Mouse (Mus musculus) embryo, embryonic 9.5 days (tissue): ENCODE measurements around the gene Vmn1r42.
"Not testable (repeated sequence)": the region's sequence is repeated elsewhere in the genome, so short reads cannot be mapped to it uniquely, and the experiment has no call there.

ENCODE experiments used
- DNase-seq: peaks from one replicate; pipeline ENCODE4 v3.0.0-alpha.2; 2017; ENCODE audit errors: extremely low spot score

The Vmn1r42 gene

DNA sequence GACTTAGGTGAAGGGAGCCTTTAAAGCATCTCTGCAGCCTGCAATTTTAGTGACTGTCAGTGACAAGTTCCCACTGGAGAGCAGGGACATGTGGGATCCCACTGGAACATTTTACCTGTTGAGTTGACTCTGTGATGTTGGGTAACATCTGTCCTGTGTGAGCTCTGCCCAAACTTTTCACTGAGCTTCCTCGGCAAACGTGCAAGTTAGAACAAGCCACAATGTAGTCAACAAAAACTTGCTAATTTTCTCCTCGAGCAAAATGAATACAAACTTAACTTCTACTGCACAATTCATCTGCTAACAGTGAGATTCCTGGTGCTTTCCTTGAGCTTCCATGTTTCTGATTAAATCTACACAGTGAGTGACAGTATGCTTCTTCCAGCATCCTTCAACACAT lies at the start of gene Vmn1r42, which contains the start of gene Vmn1r43:
Gene Vmn1r42 (minus strand): TSS at position 101 of the 400 bp plus-strand sequence.
Gene Vmn1r43 (minus strand): TSS at position 101 of the 400 bp plus-strand sequence.
- not testable (repeated sequence) for DNase-seq

DNA sequence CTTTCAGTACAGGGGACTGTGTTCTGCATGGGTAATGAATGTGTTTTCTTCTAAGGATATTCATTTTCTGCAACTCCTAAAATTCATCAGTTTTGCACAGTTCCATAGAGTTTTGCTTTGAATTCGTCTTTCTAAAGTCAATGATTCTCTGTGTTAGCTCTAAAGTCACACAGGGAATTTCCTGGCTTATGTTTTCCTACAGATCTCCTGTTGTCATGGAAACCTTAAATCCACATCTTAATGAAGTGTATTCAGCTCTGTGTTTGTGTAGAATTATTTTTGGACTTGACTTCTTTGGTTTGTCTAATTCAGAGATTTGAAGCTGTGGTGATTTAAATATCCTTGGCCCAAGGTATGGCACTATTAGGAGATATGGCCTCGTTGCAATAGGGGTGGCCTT lies 7.6 kb upstream of the Vmn1r42 start:
- no peak for DNase-seq

DNA sequence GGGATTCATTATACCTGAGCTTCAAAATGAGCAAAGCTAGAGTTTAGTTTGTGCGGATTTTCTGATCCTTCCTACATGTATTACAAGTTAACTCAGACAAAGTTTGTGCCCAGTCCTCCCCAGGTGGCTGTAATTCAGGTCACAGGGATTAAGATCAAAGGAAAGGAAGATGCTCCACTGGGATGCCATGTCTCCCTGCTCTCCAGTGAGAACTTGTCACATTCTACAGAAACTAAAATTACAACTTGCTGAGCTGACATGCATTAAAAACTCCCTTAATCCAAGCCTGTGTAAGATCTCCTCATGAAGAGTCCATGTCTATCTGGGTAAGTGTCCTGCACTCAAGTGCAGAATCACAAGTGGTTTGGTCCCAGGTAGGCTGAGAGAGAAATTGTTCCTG lies 7.1 kb upstream of the Vmn1r42 start, which contains the start of gene Vmn1r44:
Gene Vmn1r44 (plus strand): TSS at position 301 of the 400 bp plus-strand sequence.
- no peak for DNase-seq

DNA sequence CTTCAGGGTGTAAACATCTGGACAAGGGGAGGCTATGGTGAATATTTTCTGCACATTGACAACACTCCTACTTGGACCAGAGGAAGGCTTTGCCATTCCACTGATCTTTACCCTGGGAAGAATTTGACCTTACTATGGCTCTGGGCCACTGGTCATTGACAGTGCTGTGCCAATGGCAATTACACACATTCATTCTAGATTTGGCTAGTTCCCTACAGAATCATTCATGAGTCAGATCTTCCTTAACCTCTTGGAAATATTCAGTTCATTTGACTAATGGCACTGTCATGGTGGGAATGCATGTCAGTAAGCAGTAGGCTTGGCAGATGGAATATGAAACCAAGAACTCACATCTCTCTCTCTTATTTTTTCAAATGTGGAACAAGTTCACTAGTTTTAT lies 4.7 kb upstream of the Vmn1r42 start:
- no peak for DNase-seq

DNA sequence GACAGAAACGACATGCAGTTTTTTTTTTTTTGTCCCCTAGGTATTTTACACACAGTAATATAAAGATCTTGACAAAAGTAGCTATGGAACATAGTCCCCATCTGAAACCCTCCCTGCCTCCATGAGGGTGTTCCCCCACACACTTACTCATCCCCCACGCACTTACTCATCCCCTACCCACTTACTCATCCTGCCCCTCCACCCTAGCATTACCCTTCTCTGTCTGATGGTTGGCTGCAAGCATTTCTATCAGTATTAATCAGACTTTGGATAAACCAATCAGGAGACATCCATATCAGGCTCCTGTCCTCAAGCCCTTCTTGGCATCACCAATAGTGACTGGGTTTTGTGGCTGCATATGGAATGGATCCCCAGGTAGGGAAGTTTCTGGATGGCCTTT lies 750 bp upstream of the Vmn1r42 start:
- DNase-seq = no peak

DNA sequence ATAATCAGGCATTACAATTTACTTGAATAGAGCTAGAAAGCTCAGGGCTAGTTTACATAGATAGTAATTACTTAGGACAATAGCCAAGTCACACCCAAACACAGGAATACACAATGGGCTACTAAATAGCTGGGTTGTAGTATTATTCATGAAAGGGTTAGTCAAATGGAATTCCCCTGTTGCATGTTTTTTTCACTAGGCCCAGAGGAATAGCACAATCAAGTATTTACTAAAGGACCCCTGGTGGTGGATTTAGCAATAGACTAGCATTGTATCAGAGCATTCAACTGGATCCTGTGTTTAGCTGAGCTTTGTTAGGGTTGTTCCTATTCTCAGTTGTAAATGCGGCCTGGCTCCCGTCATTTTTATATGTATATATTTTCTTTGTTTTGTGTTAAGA lies 8.2 kb downstream of the Vmn1r42 start:
- DNase-seq = no peak

DNA sequence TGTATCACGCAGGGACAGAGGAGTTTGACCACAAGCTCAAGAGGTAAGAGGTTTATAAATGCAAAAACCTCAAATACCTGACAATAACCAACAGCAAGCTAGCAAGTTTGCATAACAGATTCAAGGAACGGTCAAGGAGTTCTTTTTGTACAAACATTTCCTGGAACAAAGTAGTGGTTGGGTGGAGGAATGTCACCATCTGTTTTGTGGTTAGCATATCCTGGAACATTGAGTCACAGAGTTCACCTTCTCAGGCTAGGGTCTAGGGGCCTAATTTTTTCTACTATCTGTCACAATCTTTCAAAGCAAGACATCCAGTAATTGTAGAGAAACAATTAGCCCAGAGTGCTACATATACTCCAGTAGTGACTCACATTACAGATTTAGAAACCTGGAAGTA lies 8.9 kb downstream of the Vmn1r42 start:
- DNase-seq = no peak

DNA sequence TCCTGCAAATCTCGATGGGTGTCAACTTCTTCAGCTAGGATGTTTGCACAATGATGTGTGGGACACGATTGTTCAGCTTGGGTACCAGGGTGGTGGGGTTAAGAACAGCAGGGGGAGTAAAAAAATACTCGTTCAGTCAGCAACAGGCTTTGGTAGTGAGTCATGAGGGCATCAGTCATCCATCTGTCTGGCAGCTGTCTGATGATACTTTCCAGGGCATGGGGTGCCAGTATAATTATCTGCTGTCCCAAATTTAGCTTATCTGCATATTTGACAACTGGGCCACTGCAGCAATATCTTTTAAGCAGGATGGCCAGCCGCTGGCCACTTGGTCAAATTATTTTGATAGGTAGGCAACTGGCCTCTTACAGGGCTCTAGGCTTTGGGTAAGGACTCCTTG lies 12.4 kb downstream of the Vmn1r42 start:
- DNase-seq = no peak

DNA sequence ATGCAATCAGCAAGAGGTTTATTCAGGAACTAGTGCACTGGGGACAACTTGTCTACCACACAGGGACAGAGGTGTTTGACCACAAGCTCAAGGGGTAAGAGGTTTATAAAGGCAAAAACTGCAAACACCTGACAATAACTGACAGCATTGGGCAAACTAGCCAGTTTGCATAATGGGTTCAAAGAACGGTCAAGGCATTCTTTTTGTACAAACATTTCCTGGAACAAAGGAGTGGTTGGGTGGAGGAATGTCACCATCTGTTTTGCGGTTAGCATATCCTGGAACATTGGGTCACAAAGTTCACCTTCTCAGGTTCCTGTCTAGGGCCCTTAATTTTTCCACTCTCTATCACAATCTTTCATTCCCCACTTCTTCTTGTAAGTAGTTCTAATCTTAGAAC lies 16.4 kb downstream of the Vmn1r42 start:
- DNase-seq = no peak

DNA sequence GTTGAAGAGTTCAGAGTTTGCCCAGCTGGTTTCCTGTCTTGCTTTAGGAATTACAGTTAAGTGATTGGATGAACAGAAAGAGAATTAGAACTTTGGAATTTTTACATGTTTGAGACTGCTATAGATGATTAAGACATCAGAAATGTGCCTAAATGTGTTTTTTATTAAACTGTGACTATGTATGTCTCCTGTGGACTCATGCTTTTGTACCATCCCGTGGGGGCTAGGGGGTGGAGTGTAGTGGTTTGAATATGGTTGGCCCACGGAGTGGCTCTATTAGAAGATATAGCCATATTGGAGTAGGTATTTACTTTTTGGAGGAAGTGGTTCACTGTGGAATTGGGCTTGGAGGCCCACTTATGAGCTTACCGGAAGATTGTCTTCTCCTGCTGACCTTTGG lies 18.7 kb downstream of the Vmn1r42 start:
- no peak for DNase-seq
